Comparison of ENCODE assay signal across 8 mouse cellular contexts in genomic region chr14:20794589-20794988, GRCm38 (mm10). TPM values are rescaled to one million over a fixed set of nuclear protein-coding genes. Genes with fewer than 3 reads are reported as not detected.
DNase-seq lines count a peak whose midpoint lies in the region; ATAC-seq and TF ChIP-seq lines count a peak whose summit lies in the region.

No protein-coding gene starts in this region.

- peak overlapping the region; percentile 87 for H3K27ac ChIP-seq in heart, adult 2 months
- peak overlapping the region; percentile 94 for H3K27ac ChIP-seq in forebrain, embryonic 10.5 days
- H3K27ac ChIP-seq in liver, embryonic 12.5 days, result peak overlapping the region; percentile 63

- peak overlapping the region; percentile 77 for H3K9ac ChIP-seq in heart, adult 2 months (ENCODE audit: low read depth, low read length)
- peak overlapping the region; percentile 82 for H3K9ac ChIP-seq in liver, embryonic 12.5 days

- intact Hi-C loops in heart, adult 2 months (cut with DNase I), result no loop called here

- H3K4me2 ChIP-seq in liver, embryonic 12.5 days, result peak overlapping the region; percentile 99

- no peak for ATAC-seq in liver, embryonic 12.5 days
- ATAC-seq in monocyte, adult 5-6 weeks (replicated peaks; ENCODE audit: insufficient number of reproducible peaks, low FRiP score, low TSS enrichment, poor library complexity, severe bottlenecking), result no peak

- TF ChIP-seq POLR2A in heart, adult 2 months (IDR thresholded peaks at IDR 0.05; ENCODE audit: insufficient read depth, low read depth, low read length), result no peak

- no peaks in the 10 kb centered on the region for H3K27me3 ChIP-seq in heart, adult 2 months (ENCODE audit: control insufficient read depth, insufficient read depth, low read length)
- peaks cover 18% of the 10 kb centered on the region for H3K27me3 ChIP-seq in forebrain, embryonic 10.5 days (ENCODE audit: poor library complexity, severe bottlenecking)
- no peaks in the 10 kb centered on the region for H3K27me3 ChIP-seq in liver, embryonic 12.5 days (replicated peaks)

- TF ChIP-seq CTCF in heart, adult 2 months (IDR thresholded peaks at IDR 0.05), result no peak

- H3K79me2 ChIP-seq in heart, adult 2 months (replicated peaks; ENCODE audit: control insufficient read depth, insufficient read depth, low read length), result peaks cover 6% of the 10 kb centered on the region

- no peak for TF ChIP-seq EP300 in heart, adult 2 months (IDR thresholded peaks at IDR 0.05; ENCODE audit: insufficient read depth, low read depth, low read length)

- H3K36me3 ChIP-seq in heart, adult 2 months (ENCODE audit: control insufficient read depth, insufficient read depth, low read length), result peaks cover 2% of the 10 kb centered on the region; the same call in 1 of the 2 replicates
- peaks cover 29% of the 10 kb centered on the region for H3K36me3 ChIP-seq in forebrain, embryonic 10.5 days (replicated peaks)
- peaks cover 26% of the 10 kb centered on the region for H3K36me3 ChIP-seq in liver, embryonic 12.5 days

- 21% methylated on average over 9 of the region's 9 CpGs for WGBS in heart, adult 2 months
- 9% methylated on average over 9 of the region's 9 CpGs for WGBS in forebrain, embryonic 10.5 days
- WGBS in liver, embryonic 12.5 days (ENCODE audit: insufficient replicate concordance), result 5% methylated on average over 9 of the region's 9 CpGs

- DNase-seq in heart, adult 2 months, result no peak
- DNase-seq in heart, adult 11 months, result no peak
- DNase-seq in 3T3-L1 (ENCODE audit: low read depth, low spot score), result peak; percentile 36
- no peak for DNase-seq in forebrain, embryonic 10.5 days (ENCODE audit: extremely low spot score, low spot score)
- DNase-seq in right cerebral cortex, postnatal 4 days, result no peak
- no peak for DNase-seq in embryo, embryonic 10.5 days (ENCODE audit: low spot score)

- H3K9me3 ChIP-seq in forebrain, embryonic 10.5 days, result no peaks in the 10 kb centered on the region
- no peaks in the 10 kb centered on the region for H3K9me3 ChIP-seq in liver, embryonic 12.5 days (replicated peaks)

- peak overlapping the region; percentile 90 for H3K4me3 ChIP-seq in heart, adult 2 months
- H3K4me3 ChIP-seq in forebrain, embryonic 10.5 days, result peak overlapping the region; percentile 92
- peak overlapping the region; percentile 84 for H3K4me3 ChIP-seq in liver, embryonic 12.5 days

- peaks cover 9% of the 10 kb centered on the region for H3K4me1 ChIP-seq in heart, adult 2 months (ENCODE audit: control insufficient read depth, insufficient read depth, low read length)
- H3K4me1 ChIP-seq in forebrain, embryonic 10.5 days, result peaks cover 46% of the 10 kb centered on the region
- peaks cover 37% of the 10 kb centered on the region for H3K4me1 ChIP-seq in liver, embryonic 12.5 days

RNA-seq across cellular contexts. Expression of gene Camk2g, which starts 0.7 kb away (rescaled TPM):
- total RNA-seq in heart, adult 2 months (2021), result 10 to 100 TPM; 36.8 to 41.0 TPM
- polyA plus RNA-seq in heart, adult 2 months (2012; rRNA removed), result 37.0 and 54.6 TPM in 2 replicates
- 33.0 and 37.8 TPM in 2 replicates for polyA plus RNA-seq in forebrain, embryonic 10.5 days (2016; fragmentation: Nextera tagmentation; extraction: Ambion mirVana)
- polyA plus RNA-seq in liver, embryonic 12.5 days (2016; fragmentation: Nextera tagmentation; extraction: Ambion mirVana), result 13.2 and 15.6 TPM in 2 replicates
- total RNA-seq in monocyte, adult 5-6 weeks (2017), result 36.4 to 81.1 TPM (median 62.3 TPM) in 3 replicates

RNA-seq across cellular contexts. Expression of gene Plau, which starts 41.9 kb away (rescaled TPM):
- total RNA-seq in heart, adult 2 months (2021), result 1 to 10 TPM; 3.4 to 6.2 TPM
- polyA plus RNA-seq in heart, adult 2 months (2012; rRNA removed), result 1.8 and 3.5 TPM in 2 replicates
- polyA plus RNA-seq in forebrain, embryonic 10.5 days (2016; fragmentation: Nextera tagmentation; extraction: Ambion mirVana), result 0.40 and 0.59 TPM in 2 replicates
- polyA plus RNA-seq in liver, embryonic 12.5 days (2016; fragmentation: Nextera tagmentation; extraction: Ambion mirVana), result 0.49 TPM in 2 replicates
- 0.39 to 1.1 TPM in 2 of 3 replicates, not detected in the other for total RNA-seq in monocyte, adult 5-6 weeks (2017)
